Mouse (Mus musculus) MEL (cell line): Measurements from ENCODE around the gene Il12rb1. TPM values are rescaled to one million over a fixed set of nuclear protein-coding genes. Genes with fewer than 3 reads are reported as not detected.
A peak's percentile ranks its signal among the peaks of the same experiment; 100 is the strongest.

Experiments
- DNase-seq: peaks from one replicate; pipeline ENCODE4 v3.0.0; 2011; ENCODE audit warnings: low read depth, low spot score
- H3K27ac ChIP-seq: 2 replicates; pipeline ENCODE4 v1.5.1; 2012; ENCODE audit warnings: low read depth, mild to moderate bottlenecking, control low read depth, low read length, moderate library complexity; ENCODE audit not compliant: control insufficient read depth
- H3K27me3 ChIP-seq, 2 experiments: fragments of 150-350 bp in 1 of 2; sonication (generic) in 1 of 2; 2 replicates each; pipeline ENCODE4 v1.6.1; 2012; ENCODE audit warnings: low read length in 2 of 2, mild to moderate bottlenecking in 2 of 2, improper control_type of control experiment in 1 of 2, moderate library complexity in 1 of 2; ENCODE audit not compliant: insufficient read depth in 2 of 2, control insufficient read depth in 1 of 2
- H3K36me3 ChIP-seq, 2 experiments: 2 replicates each; pipeline ENCODE4 v1.6.1; 2012 to 2014; ENCODE audit warnings: low read length in 2 of 2, improper control_type of control experiment in 1 of 2, inconsistent platforms in 1 of 2, mild to moderate bottlenecking in 1 of 2; ENCODE audit not compliant: insufficient read depth in 2 of 2, control insufficient read depth in 1 of 2
- H3K4me1 ChIP-seq, 2 experiments: fragments of 150-350 bp in 1 of 2; sonication (generic) in 1 of 2; 2 replicates each; pipeline ENCODE4 v1.6.1; 2012; ENCODE audit warnings: low read length in 2 of 2, improper control_type of control experiment in 1 of 2, mild to moderate bottlenecking in 1 of 2; ENCODE audit not compliant: insufficient read depth in 2 of 2, control insufficient read depth in 1 of 2
- H3K4me3 ChIP-seq, 2 experiments: fragments of 150-350 bp in 1 of 2; sonication (generic) in 1 of 2; 2 replicates each; pipeline ENCODE4 v1.5.1; 2012; ENCODE audit warnings: low read depth in 2 of 2, low read length in 2 of 2, mild to moderate bottlenecking in 2 of 2, moderate library complexity in 2 of 2, control low read depth in 1 of 2, improper control_type of control experiment in 1 of 2; ENCODE audit not compliant: control insufficient read depth in 1 of 2, insufficient read depth in 1 of 2
- H3K79me2 ChIP-seq: 2 replicates; pipeline ENCODE4 v1.6.1; 2012; ENCODE audit warnings: mild to moderate bottlenecking, low read length, moderate library complexity; ENCODE audit not compliant: control insufficient read depth, poor library complexity, insufficient read depth
- H3K9ac ChIP-seq: 2 replicates; pipeline ENCODE4 v1.6.1; 2012; ENCODE audit warnings: low read depth, mild to moderate bottlenecking, control low read depth, low read length, moderate library complexity; ENCODE audit not compliant: control insufficient read depth, poor library complexity, severe bottlenecking
- H3K9me3 ChIP-seq: fragments of 150-350 bp; sonication (generic); replicated peaks from 2 replicates; pipeline ENCODE4 v1.6.1; 2012; ENCODE audit warnings: mild to moderate bottlenecking, low read length, improper control_type of control experiment, moderate library complexity; ENCODE audit not compliant: insufficient read depth
- BHLHE40 ChIP-seq: IDR thresholded peaks from 2 replicates; pipeline ENCODE4 v1.6.1; 2012; ENCODE audit warnings: low read depth, mild to moderate bottlenecking, inconsistent platforms, low read length, improper control_type of control experiment, borderline replicate concordance
- CHD1 ChIP-seq: IDR thresholded peaks from 2 replicates; pipeline ENCODE4 v1.6.1; 2012; ENCODE audit warnings: low read depth, mild to moderate bottlenecking, inconsistent platforms, low read length, improper control_type of control experiment
- CHD2 ChIP-seq: IDR thresholded peaks from 2 replicates; pipeline ENCODE4 v1.6.1; 2011; ENCODE audit warnings: low read length, improper control_type of control experiment
- CTCF ChIP-seq, 3 experiments: IDR thresholded peaks in 2 of 3; conservative IDR thresholded peaks in 1 of 3; 2 replicates each; pipeline ENCODE4 v1.5.1; 2011 to 2012; ENCODE audit warnings: low read length in 3 of 3, low read depth in 2 of 3, mild to moderate bottlenecking in 2 of 3, improper control_type of control experiment in 1 of 3, inconsistent platforms in 1 of 3, mixed read lengths in 1 of 3, moderate library complexity in 1 of 3; ENCODE audit not compliant: control insufficient read depth in 1 of 3, insufficient read depth in 1 of 3, poor library complexity in 1 of 3, severe bottlenecking in 1 of 3
- E2F4 ChIP-seq: IDR thresholded peaks from 2 replicates; pipeline ENCODE4 v1.6.1; 2011; ENCODE audit warnings: low read depth, low read length, improper control_type of control experiment, borderline replicate concordance
- ELF1 ChIP-seq: IDR thresholded peaks from 2 replicates; pipeline ENCODE4 v1.6.1; 2014; ENCODE audit warnings: low read depth, mild to moderate bottlenecking, inconsistent platforms, low read length, improper control_type of control experiment, moderate library complexity
- EP300 ChIP-seq, 2 experiments: IDR thresholded peaks; 2 replicates each; pipeline ENCODE4 v1.6.1; 2011; ENCODE audit warnings: improper control_type of control experiment in 2 of 2, low read length in 2 of 2, low read depth in 1 of 2, mild to moderate bottlenecking in 1 of 2
- ETS1 ChIP-seq: IDR thresholded peaks from 2 replicates; pipeline ENCODE4 v1.6.1; 2012; ENCODE audit warnings: low read depth, mild to moderate bottlenecking, inconsistent platforms, low read length, improper control_type of control experiment, moderate library complexity
- GABPA ChIP-seq: IDR thresholded peaks from 2 replicates; pipeline ENCODE4 v1.6.1; 2012; ENCODE audit warnings: low read depth, mild to moderate bottlenecking, inconsistent platforms, low read length, improper control_type of control experiment, moderate library complexity
- GATA1 ChIP-seq: IDR thresholded peaks from 2 replicates; pipeline ENCODE4 v1.6.1; 2011; ENCODE audit warnings: low read depth, low read length, improper control_type of control experiment
- HCFC1 ChIP-seq: IDR thresholded peaks from 2 replicates; pipeline ENCODE4 v1.6.1; 2012; ENCODE audit warnings: low read depth, mild to moderate bottlenecking, inconsistent platforms, low read length, improper control_type of control experiment, moderate library complexity
- JUND ChIP-seq: IDR thresholded peaks from 2 replicates; pipeline ENCODE4 v1.6.1; 2011; ENCODE audit warnings: low read depth, mild to moderate bottlenecking, improper control_type of control experiment, low read length
- KAT2A ChIP-seq: conservative IDR thresholded peaks from 2 replicates; pipeline ENCODE4 v1.6.1; 2012; ENCODE audit warnings: low read depth, low read length, improper control_type of control experiment, inconsistent platforms
- MAFK ChIP-seq: IDR thresholded peaks from 2 replicates; pipeline ENCODE4 v1.6.1; 2011; ENCODE audit warnings: low read depth, mild to moderate bottlenecking, low read length, improper control_type of control experiment, borderline replicate concordance
- MAX ChIP-seq: IDR thresholded peaks from 2 replicates; pipeline ENCODE4 v1.6.1; 2011; ENCODE audit warnings: low read length, improper control_type of control experiment
- MAZ ChIP-seq: IDR thresholded peaks from 2 replicates; pipeline ENCODE4 v1.6.1; 2012; ENCODE audit warnings: low read depth, mild to moderate bottlenecking, inconsistent platforms, low read length, improper control_type of control experiment
- MEF2A ChIP-seq: IDR thresholded peaks from 2 replicates; pipeline ENCODE4 v1.6.1; 2014; ENCODE audit warnings: low read depth, mild to moderate bottlenecking, inconsistent platforms, low read length, improper control_type of control experiment; ENCODE audit not compliant: poor library complexity, insufficient replicate concordance, severe bottlenecking; ENCODE audit errors: extremely low read depth
- MXI1 ChIP-seq: IDR thresholded peaks from 2 replicates; pipeline ENCODE4 v1.6.1; 2011; ENCODE audit warnings: mild to moderate bottlenecking, low read depth, low read length, improper control_type of control experiment
- MYB ChIP-seq: IDR thresholded peaks from 2 replicates; pipeline ENCODE4 v1.6.1; 2011; ENCODE audit warnings: mild to moderate bottlenecking, low read depth, low read length, improper control_type of control experiment
- MYC ChIP-seq: IDR thresholded peaks from 2 replicates; pipeline ENCODE4 v1.6.1; 2011; ENCODE audit warnings: low read depth, mild to moderate bottlenecking, low read length, improper control_type of control experiment, moderate library complexity
- NELFE ChIP-seq: IDR thresholded peaks from 2 replicates; pipeline ENCODE4 v1.6.1; 2011; ENCODE audit warnings: low read depth, low read length, improper control_type of control experiment
- NRF1 ChIP-seq: IDR thresholded peaks from 2 replicates; pipeline ENCODE4 v1.6.1; 2014; ENCODE audit warnings: low read depth, mild to moderate bottlenecking, inconsistent platforms, low read length, improper control_type of control experiment, moderate library complexity; ENCODE audit not compliant: poor library complexity, insufficient read depth, severe bottlenecking
- POLR2A ChIP-seq, 2 experiments: IDR thresholded peaks; 2 replicates each; pipeline ENCODE4 v1.6.1; 2011 to 2012; ENCODE audit warnings: low read length in 2 of 2, mild to moderate bottlenecking in 2 of 2, control low read depth in 1 of 2, improper control_type of control experiment in 1 of 2, low read depth in 1 of 2, moderate library complexity in 1 of 2; ENCODE audit not compliant: control insufficient read depth in 1 of 2, insufficient read depth in 1 of 2, poor library complexity in 1 of 2
- POLR2AphosphoS2 ChIP-seq: IDR thresholded peaks from 2 replicates; pipeline ENCODE4 v1.6.1; 2011; ENCODE audit warnings: low read length, improper control_type of control experiment
- POLR2AphosphoS5 ChIP-seq: IDR thresholded peaks from 2 replicates; pipeline ENCODE4 v1.6.1; 2012; ENCODE audit warnings: low read depth, borderline replicate concordance, mild to moderate bottlenecking, inconsistent platforms, low read length, moderate library complexity, mixed read lengths
- RAD21 ChIP-seq: IDR thresholded peaks from 2 replicates; pipeline ENCODE4 v1.6.1; 2011; ENCODE audit warnings: mild to moderate bottlenecking, low read depth, low read length, improper control_type of control experiment
- RCOR1 ChIP-seq: IDR thresholded peaks from 2 replicates; pipeline ENCODE4 v1.6.1; 2012; ENCODE audit warnings: low read depth, mild to moderate bottlenecking, inconsistent platforms, low read length, improper control_type of control experiment
- SIN3A ChIP-seq: IDR thresholded peaks from 2 replicates; pipeline ENCODE4 v1.6.1; 2012; ENCODE audit warnings: low read length, improper control_type of control experiment, inconsistent platforms
- SMC3 ChIP-seq: IDR thresholded peaks from 2 replicates; pipeline ENCODE4 v1.6.1; 2011; ENCODE audit warnings: low read depth, low read length, improper control_type of control experiment
- TAL1 ChIP-seq: IDR thresholded peaks from 2 replicates; pipeline ENCODE4 v1.6.1; 2012; ENCODE audit warnings: mild to moderate bottlenecking, inconsistent platforms, low read length, moderate library complexity, mixed read lengths
- TBP ChIP-seq: IDR thresholded peaks from 2 replicates; pipeline ENCODE4 v1.8.0; 2011; ENCODE audit warnings: low read depth, low read length, improper control_type of control experiment
- TCF12 ChIP-seq: IDR thresholded peaks from 2 replicates; pipeline ENCODE4 v1.6.1; 2014; ENCODE audit warnings: low read depth, mild to moderate bottlenecking, inconsistent platforms, low read length, improper control_type of control experiment, moderate library complexity
- UBTF ChIP-seq: IDR thresholded peaks from 2 replicates; pipeline ENCODE4 v1.6.1; 2012; ENCODE audit warnings: low read depth, mild to moderate bottlenecking, inconsistent platforms, low read length, improper control_type of control experiment, moderate library complexity, borderline replicate concordance; ENCODE audit not compliant: insufficient read depth
- USF1 ChIP-seq: IDR thresholded peaks from 2 replicates; pipeline ENCODE4 v1.6.1; 2014; ENCODE audit warnings: low read depth, mild to moderate bottlenecking, inconsistent platforms, low read length, improper control_type of control experiment, moderate library complexity
- USF2 ChIP-seq, 2 experiments: IDR thresholded peaks; 2 replicates each; pipeline ENCODE4 v1.6.1; 2011 to 2012; ENCODE audit warnings: improper control_type of control experiment in 2 of 2, low read length in 2 of 2, borderline replicate concordance in 1 of 2, inconsistent platforms in 1 of 2, low read depth in 1 of 2, mild to moderate bottlenecking in 1 of 2; ENCODE audit not compliant: insufficient read depth in 1 of 2
- ZC3H11A ChIP-seq: IDR thresholded peaks from 2 replicates; pipeline ENCODE4 v1.6.1; 2012; ENCODE audit warnings: low read depth, mild to moderate bottlenecking, inconsistent platforms, low read length, improper control_type of control experiment
- ZKSCAN1 ChIP-seq: IDR thresholded peaks from 2 replicates; pipeline ENCODE4 v1.6.1; 2012; ENCODE audit warnings: low read depth, mild to moderate bottlenecking, inconsistent platforms, low read length, improper control_type of control experiment, moderate library complexity
- ZMIZ1 ChIP-seq: IDR thresholded peaks from 2 replicates; pipeline ENCODE4 v1.6.1; 2012; ENCODE audit warnings: low read depth, mild to moderate bottlenecking, inconsistent platforms, low read length, improper control_type of control experiment, moderate library complexity
- ZNF384 ChIP-seq: IDR thresholded peaks from 2 replicates; pipeline ENCODE4 v1.6.1; 2012; ENCODE audit warnings: low read depth, mild to moderate bottlenecking, inconsistent platforms, low read length, improper control_type of control experiment
- polyA plus RNA-seq, 2 experiments: library from polyadenylated mRNA; stranded (reverse) in 1 of 2; unstranded in 1 of 2; fragments of >175 nt in 1 of 2; fragments of >200 nt in 1 of 2; gene quantifications; 2 replicates each; pipeline versions ENCODE4 v1.2.1 to v1.2.4; 2012; ENCODE audit warnings: low replicate concordance in 2 of 2, low read depth in 1 of 2; ENCODE audit not compliant: insufficient read length in 2 of 2, insufficient read depth in 1 of 2, missing spikeins in 1 of 2
- total RNA-seq: library from RNA; depleted of rRNA; stranded (reverse); fragments of 300-350 nt; gene quantifications from 2 replicates; pipeline ENCODE4 v1.2.3, GENCODE M21; 2012

Il12rb1 gene
- total and polyA plus RNA-seq, 3 experiments: 1.2 to 2.2 TPM; not detected in 1

DNA sequence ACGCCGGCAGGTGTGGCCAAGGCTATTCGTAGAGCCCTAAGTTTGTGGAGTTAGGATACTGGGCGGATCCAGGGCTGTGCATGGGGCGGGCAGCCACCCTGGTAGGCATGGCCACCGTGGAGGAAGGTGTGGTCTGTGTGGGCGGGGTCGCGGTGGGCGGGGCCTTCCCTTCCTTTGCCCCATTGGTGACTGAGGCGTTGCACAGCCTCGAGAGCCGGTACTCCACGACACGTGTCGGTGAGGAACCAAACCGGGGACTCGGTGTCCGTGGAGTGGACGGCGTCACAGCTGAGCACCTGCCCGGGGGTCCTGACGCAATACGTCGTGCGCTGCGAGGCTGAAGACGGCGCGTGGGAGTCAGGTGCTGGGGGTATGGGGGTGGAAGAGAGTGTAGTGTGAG lies 8.4 kb downstream of the Il12rb1 start:
- H3K27ac ChIP-seq: no peak overlapping the region
- H3K9ac ChIP-seq: peak overlapping the region; percentile 65
- H3K9me3 ChIP-seq: no peaks in the 10 kb centered on the region
- no peaks in the 10 kb centered on the region for H3K27me3 ChIP-seq
- peak overlapping the region; percentile 61 to 69 for H3K4me3 ChIP-seq
- peak; percentile 82 for DNase-seq
- H3K36me3 ChIP-seq: no peaks in the 10 kb centered on the region
- H3K79me2 ChIP-seq: no peaks in the 10 kb centered on the region
- TF ChIP-seq JUND: no peak
- TF ChIP-seq USF2 (IDR thresholded peaks at IDR 0.05; ENCODE audit: borderline replicate concordance in 1 of 2, insufficient read depth in 1 of 2, low read depth in 1 of 2, low read length in 2 of 2): no peak
- peak; percentile 33; the same call in 1 of the 2 replicates for TF ChIP-seq NELFE
- TF ChIP-seq ZC3H11A: no peak
- TF ChIP-seq KAT2A: no peak
- TF ChIP-seq ZKSCAN1: no peak
- TF ChIP-seq MAX: peak; percentile 72
- no peak for TF ChIP-seq MYB
- no peak for TF ChIP-seq TBP
- TF ChIP-seq CHD2: no peak
- TF ChIP-seq RCOR1: no peak
- no peak for TF ChIP-seq ELF1
- no peak for TF ChIP-seq MEF2A
- no peak for TF ChIP-seq TCF12
- TF ChIP-seq POLR2A (IDR thresholded peaks at IDR 0.05; ENCODE audit: control insufficient read depth in 1 of 2, insufficient read depth in 1 of 2, low read depth in 1 of 2, low read length in 2 of 2, poor library complexity in 1 of 2): peak; percentile 47 to 65; a peak in 2 of 4 replicates
- peak; percentile 93 for TF ChIP-seq MXI1
- TF ChIP-seq POLR2AphosphoS5: no peak
- TF ChIP-seq ZMIZ1: no peak
- no peak for TF ChIP-seq HCFC1
- TF ChIP-seq NRF1: no peak
- TF ChIP-seq MAZ: no peak
- TF ChIP-seq EP300 (IDR thresholded peaks at IDR 0.05; ENCODE audit: low read depth in 1 of 2, low read length in 2 of 2): no peak
- TF ChIP-seq CHD1: no peak
- no peak for TF ChIP-seq E2F4
- peak; percentile 66 for TF ChIP-seq SIN3A
- no peak for TF ChIP-seq USF1
- no peak for TF ChIP-seq GATA1
- no peak for TF ChIP-seq RAD21
- no peak for TF ChIP-seq CTCF (IDR thresholded peaks at IDR 0.05 in 2 of 3, conservative IDR thresholded peaks at IDR 0.05 in 1 of 3; ENCODE audit: control insufficient read depth in 1 of 3, insufficient read depth in 1 of 3, low read depth in 2 of 3, low read length in 3 of 3, poor library complexity in 1 of 3, severe bottlenecking in 1 of 3)
- no peak for TF ChIP-seq ZNF384
- TF ChIP-seq ETS1: no peak
- no peak for TF ChIP-seq POLR2AphosphoS2
- TF ChIP-seq UBTF: no peak
- TF ChIP-seq TAL1: no peak
- no peak for TF ChIP-seq GABPA
- no peak for TF ChIP-seq MAFK
- TF ChIP-seq MYC: no peak
- TF ChIP-seq SMC3: no peak
- TF ChIP-seq BHLHE40: no peak
- peaks cover 3 to 5% of the 10 kb centered on the region in 2 experiments; a peak in 3 of 4 replicates for H3K4me1 ChIP-seq
